Mouse (Mus musculus): ENCODE measurements around the gene Shroom3. TPM values are rescaled to one million over a fixed set of nuclear protein-coding genes. Genes with fewer than 3 reads are reported as not detected.

The Shroom3 gene
- polyA plus RNA-seq, 1 experiment from 2014 or later, result 15.2 TPM

DNA sequence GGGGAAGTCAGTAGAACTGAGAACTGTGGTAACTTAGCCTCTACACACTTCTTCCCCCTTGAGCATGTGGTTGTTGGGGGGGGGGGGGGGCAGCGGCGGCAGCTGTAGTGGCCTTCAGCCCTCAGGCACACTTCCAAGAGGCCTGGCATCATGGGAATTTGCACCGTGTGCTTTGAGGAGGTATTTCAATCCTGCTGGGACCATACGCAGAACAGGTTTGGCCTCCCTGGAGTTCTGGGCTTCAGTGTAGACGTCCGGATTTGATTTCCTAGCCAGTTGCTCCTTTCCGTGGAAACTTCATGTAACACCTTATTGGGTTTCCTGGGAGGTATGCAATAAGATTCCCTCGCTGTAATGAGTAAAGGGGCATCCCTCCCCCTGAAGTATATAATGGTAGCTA is 105.8 kb downstream of the Shroom3 start:
- no peaks in the 10 kb centered on the region for H3K27me3 ChIP-seq (ENCODE audit: control insufficient read depth, insufficient read depth, low read length)
- no peak overlapping the region for H3K4me3 ChIP-seq (ENCODE audit: low read depth, low read length)
- 80% methylated on average over 8 of the region's 8 CpGs for WGBS
- no peaks in the 10 kb centered on the region for H3K36me3 ChIP-seq (ENCODE audit: control insufficient read depth, insufficient read depth, low read length)
- 0 out of 2 replicates have a peak, but pooled peaks cover 1% of the 10 kb centered on the region for H3K4me1 ChIP-seq (replicated peaks; ENCODE audit: control insufficient read depth, insufficient read depth, low read length)
- H3K4me2 ChIP-seq (ENCODE audit: low read depth, low read length, severe bottlenecking), result no peak overlapping the region
- no peaks in the 10 kb centered on the region; the same call in 1 of the 2 replicates for H3K9me3 ChIP-seq (ENCODE audit: control insufficient read depth, low read length)
- ATAC-seq (replicated peaks; ENCODE audit: low FRiP score) (no peak), DNase-seq (ENCODE audit: low spot score) (no peak)
- H3K9ac ChIP-seq (ENCODE audit: low read length), result no peak overlapping the region
- no peak overlapping the region for H3K27ac ChIP-seq (ENCODE audit: low read depth, low read length)

DNA sequence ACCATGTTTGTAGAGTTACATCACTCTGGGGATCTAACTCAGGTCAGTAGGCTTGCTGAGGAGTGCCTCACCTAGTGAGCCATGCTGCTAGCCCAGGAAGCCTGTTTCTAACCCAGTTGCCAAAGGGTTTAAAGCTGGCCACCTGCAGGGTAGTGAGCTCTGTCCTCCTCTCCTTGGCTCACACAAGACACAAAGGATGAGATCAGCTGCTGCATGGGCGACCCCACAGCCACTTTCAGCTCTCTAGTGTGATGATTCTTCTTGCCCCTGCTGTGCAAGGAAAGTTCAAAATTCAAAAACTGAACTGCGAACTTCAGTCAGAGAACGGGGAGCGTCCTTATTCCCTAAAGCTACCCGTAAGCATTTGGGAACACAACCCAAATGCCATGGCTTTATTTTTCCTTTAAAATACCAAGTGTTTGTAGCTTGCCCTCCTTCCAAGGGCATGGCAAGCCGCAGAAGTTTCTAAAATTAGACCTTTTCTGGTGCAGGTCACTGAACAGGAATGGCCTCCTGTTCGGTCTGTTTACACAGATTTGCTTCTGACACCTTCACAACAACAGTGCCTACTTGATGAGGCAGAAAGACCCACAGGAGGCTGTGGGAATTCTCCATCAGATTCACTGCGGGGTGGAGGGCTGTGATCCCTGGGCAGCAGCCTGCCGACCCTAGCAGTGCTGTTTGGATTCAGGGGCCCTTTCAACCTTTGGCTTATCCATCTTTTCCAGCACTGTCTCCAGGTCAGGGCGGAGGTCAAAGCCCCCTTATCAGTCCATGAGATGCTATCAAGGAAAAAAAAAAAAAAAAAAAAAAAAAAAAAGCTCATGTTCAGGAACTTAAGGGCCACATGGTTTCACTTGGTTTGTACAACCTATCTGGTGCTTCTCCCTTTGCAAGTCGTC is 113.1 kb downstream of the Shroom3 start:
- 22% methylated on average over 11 of the region's 11 CpGs for WGBS
- no peaks in the 10 kb centered on the region for H3K27me3 ChIP-seq (ENCODE audit: control insufficient read depth, insufficient read depth, low read length)
- no peak overlapping the region for H3K27ac ChIP-seq (ENCODE audit: low read depth, low read length)
- no peaks in the 10 kb centered on the region; the same call in 1 of the 2 replicates for H3K9me3 ChIP-seq (ENCODE audit: control insufficient read depth, low read length)
- peaks cover 5% of the 10 kb centered on the region; the same call in 1 of the 2 replicates for H3K4me1 ChIP-seq (replicated peaks; ENCODE audit: control insufficient read depth, insufficient read depth, low read length)
- DNase-seq (ENCODE audit: low spot score) (no peak), ATAC-seq (replicated peaks; ENCODE audit: low FRiP score) (no peak)
- H3K4me3 ChIP-seq (ENCODE audit: low read depth, low read length), result no peak overlapping the region
- H3K36me3 ChIP-seq (ENCODE audit: control insufficient read depth, insufficient read depth, low read length), result no peaks in the 10 kb centered on the region
- no peak overlapping the region for H3K9ac ChIP-seq (ENCODE audit: low read length)
- no peak overlapping the region for H3K4me2 ChIP-seq (ENCODE audit: low read depth, low read length, severe bottlenecking)

DNA sequence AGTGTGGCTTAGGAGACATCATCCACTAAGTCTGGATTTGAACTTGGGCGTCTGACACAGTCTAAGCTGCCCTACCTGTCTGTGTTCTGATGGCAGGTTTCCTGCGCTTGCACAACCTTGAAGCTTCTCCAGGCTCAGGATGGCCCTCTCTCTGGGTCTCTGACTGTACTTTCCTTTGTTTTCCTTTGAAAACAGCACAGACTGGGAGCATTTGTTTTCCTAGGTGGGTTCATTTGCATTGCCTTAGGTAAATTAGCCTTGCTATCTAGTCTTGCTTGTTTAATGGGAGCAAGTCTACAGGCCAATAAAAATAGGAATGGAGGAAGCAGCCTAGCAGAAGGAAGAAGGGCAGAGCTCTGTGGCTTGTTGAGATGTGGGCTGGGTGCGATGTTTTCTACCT is 114.7 kb downstream of the Shroom3 start:
- H3K36me3 ChIP-seq (ENCODE audit: control insufficient read depth, insufficient read depth, low read length), result no peaks in the 10 kb centered on the region; the same call in 1 of the 2 replicates
- H3K9me3 ChIP-seq (ENCODE audit: control insufficient read depth, low read length), result no peaks in the 10 kb centered on the region; the same call in 1 of the 2 replicates
- H3K9ac ChIP-seq (ENCODE audit: low read length), result no peak overlapping the region
- WGBS, result 84% methylated on average over 3 of the region's 3 CpGs
- no peak overlapping the region for H3K4me3 ChIP-seq (ENCODE audit: low read depth, low read length)
- H3K27me3 ChIP-seq (ENCODE audit: control insufficient read depth, insufficient read depth, low read length), result no peaks in the 10 kb centered on the region
- H3K27ac ChIP-seq (ENCODE audit: low read depth, low read length), result no peak overlapping the region
- ATAC-seq (replicated peaks; ENCODE audit: low FRiP score), result no peak
- DNase-seq (ENCODE audit: low spot score), result no peak
- H3K4me2 ChIP-seq (ENCODE audit: low read depth, low read length, severe bottlenecking), result no peak overlapping the region
- H3K4me1 ChIP-seq (replicated peaks; ENCODE audit: control insufficient read depth, insufficient read depth, low read length), result peaks cover 5% of the 10 kb centered on the region; the same call in 1 of the 2 replicates

DNA sequence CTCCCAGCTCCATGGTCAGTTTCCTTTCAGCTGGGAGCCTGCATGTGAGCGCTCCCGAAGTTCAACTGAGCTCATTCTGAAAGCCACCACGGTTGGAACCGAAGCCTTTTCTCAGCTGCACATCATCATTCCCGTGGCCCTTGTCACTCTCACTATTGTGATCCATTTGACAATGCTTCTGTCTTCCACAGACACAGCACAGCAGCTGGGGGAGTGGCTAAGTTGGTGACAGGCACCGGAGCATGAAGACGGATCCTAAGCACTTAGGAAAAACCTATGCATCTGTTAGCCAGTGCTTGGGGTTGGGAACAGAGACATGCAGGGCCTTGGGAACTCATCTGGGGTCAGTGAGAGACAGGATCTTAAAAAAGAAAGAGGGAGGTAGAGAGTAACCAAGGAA is 121.1 kb downstream of the Shroom3 start:
- ATAC-seq (replicated peaks; ENCODE audit: low FRiP score) (no peak), DNase-seq (ENCODE audit: low spot score) (no peak)
- Histone ChIP-seq H3K4me1 (replicated peaks; ENCODE audit: control insufficient read depth, insufficient read depth, low read length) (peaks cover 9% of the 10 kb centered on the region), H3K4me2 (ENCODE audit: low read depth, low read length, severe bottlenecking) (no peak overlapping the region), H3K9me3 (ENCODE audit: control insufficient read depth, low read length) (no peaks in the 10 kb centered on the region), H3K4me3 (ENCODE audit: low read depth, low read length) (no peak overlapping the region), H3K36me3 (ENCODE audit: control insufficient read depth, insufficient read depth, low read length) (no peaks in the 10 kb centered on the region; the same call in 1 of the 2 replicates), H3K9ac (ENCODE audit: low read length) (no peak overlapping the region), H3K27ac (ENCODE audit: low read depth, low read length) (no peak overlapping the region), H3K27me3 (ENCODE audit: control insufficient read depth, insufficient read depth, low read length) (no peaks in the 10 kb centered on the region)
- WGBS, result 32% methylated on average over 7 of the region's 7 CpGs

DNA sequence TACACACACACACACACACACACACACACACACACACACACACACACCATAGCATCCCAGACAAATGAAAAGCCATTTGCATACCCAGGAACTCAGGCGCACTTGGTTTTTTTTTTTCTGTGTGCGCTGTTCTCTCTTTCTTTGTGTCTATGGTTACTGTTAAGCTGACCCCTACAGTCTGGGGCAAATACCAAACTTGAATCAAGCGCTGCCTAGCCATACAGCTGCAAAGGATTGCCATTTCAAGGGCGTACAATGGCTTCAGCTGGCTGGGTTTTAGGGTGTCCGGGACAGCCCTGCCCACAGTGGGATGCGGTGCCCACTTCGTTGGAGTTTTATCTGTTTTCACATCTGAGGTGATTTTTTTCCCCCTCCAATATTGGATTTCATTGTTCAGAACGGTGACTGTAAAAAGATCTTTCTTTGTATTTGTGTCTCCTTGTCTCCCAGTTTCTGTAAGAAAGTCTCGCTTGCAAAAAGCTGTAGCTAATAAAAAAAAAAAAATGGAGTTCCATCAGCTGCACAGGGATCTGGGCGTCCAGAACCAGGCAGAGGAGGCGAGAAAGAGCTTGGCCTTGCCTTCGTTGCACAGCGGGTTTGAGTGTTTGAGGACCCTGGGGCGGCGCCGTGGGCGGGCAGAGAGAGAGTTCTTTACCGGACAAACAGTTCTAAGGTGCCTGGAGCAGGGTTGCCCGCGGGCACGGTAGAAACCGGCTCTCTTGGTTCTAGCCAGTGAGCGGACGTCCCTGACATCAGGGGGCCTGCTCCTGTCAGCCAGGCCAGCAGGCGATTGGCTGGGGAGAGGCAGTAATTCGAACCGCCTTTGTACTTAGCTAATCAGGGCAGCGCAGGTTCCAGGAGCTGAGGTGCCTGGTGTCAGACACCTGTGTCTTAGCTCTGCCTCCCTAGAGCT is 125.5 kb downstream of the Shroom3 start:
- ATAC-seq (replicated peaks; ENCODE audit: low FRiP score) (peak; percentile 71), DNase-seq (ENCODE audit: low spot score) (peak; percentile 83)
- no peaks in the 10 kb centered on the region for H3K36me3 ChIP-seq (ENCODE audit: control insufficient read depth, insufficient read depth, low read length)
- H3K27ac ChIP-seq (ENCODE audit: low read depth, low read length), result peak overlapping the region; percentile 60
- H3K4me3 ChIP-seq (ENCODE audit: low read depth, low read length), result peak overlapping the region; percentile 27
- no peaks in the 10 kb centered on the region for H3K27me3 ChIP-seq (ENCODE audit: control insufficient read depth, insufficient read depth, low read length)
- peak overlapping the region; percentile 52 for H3K4me2 ChIP-seq (ENCODE audit: low read depth, low read length, severe bottlenecking)
- 1% methylated on average over 28 of the region's 28 CpGs for WGBS
- H3K9me3 ChIP-seq (ENCODE audit: control insufficient read depth, low read length), result no peaks in the 10 kb centered on the region; the same call in 1 of the 2 replicates
- peak overlapping the region; percentile 40 for H3K9ac ChIP-seq (ENCODE audit: low read length)
- H3K4me1 ChIP-seq (replicated peaks; ENCODE audit: control insufficient read depth, insufficient read depth, low read length), result peaks cover 34% of the 10 kb centered on the region

DNA sequence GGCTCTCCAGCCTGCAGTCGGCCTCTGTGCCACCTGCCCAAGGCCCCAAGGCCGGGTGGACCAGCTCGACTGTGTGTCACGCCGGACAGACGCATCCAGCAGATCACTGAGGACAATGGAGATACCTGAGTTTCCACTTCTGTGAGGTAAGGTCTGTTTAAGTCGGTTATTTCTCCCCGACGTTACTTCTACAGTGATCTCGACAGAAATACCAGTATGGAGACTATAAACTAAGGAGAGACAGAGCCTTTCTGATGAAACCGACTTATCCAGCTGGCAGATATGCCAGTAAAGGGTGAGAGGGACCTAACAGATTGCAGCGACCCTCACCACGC is 126.1 kb downstream of the Shroom3 start:
- peak overlapping the region; percentile 60 for H3K27ac ChIP-seq (ENCODE audit: low read depth, low read length)
- peak overlapping the region; percentile 52 for H3K4me2 ChIP-seq (ENCODE audit: low read depth, low read length, severe bottlenecking)
- no peaks in the 10 kb centered on the region for H3K27me3 ChIP-seq (ENCODE audit: control insufficient read depth, insufficient read depth, low read length)
- peak overlapping the region; percentile 40; the same call in 1 of the 2 replicates for H3K9ac ChIP-seq (ENCODE audit: low read length)
- ATAC-seq (replicated peaks; ENCODE audit: low FRiP score), result no peak
- no peaks in the 10 kb centered on the region; the same call in 1 of the 2 replicates for H3K9me3 ChIP-seq (ENCODE audit: control insufficient read depth, low read length)
- H3K4me1 ChIP-seq (replicated peaks; ENCODE audit: control insufficient read depth, insufficient read depth, low read length), result peaks cover 34% of the 10 kb centered on the region
- no peaks in the 10 kb centered on the region for H3K36me3 ChIP-seq (ENCODE audit: control insufficient read depth, insufficient read depth, low read length)
- DNase-seq (ENCODE audit: low spot score), result no peak
- peak overlapping the region; percentile 27 for H3K4me3 ChIP-seq (ENCODE audit: low read depth, low read length)
- WGBS, result 14% methylated on average over 13 of the region's 13 CpGs

DNA sequence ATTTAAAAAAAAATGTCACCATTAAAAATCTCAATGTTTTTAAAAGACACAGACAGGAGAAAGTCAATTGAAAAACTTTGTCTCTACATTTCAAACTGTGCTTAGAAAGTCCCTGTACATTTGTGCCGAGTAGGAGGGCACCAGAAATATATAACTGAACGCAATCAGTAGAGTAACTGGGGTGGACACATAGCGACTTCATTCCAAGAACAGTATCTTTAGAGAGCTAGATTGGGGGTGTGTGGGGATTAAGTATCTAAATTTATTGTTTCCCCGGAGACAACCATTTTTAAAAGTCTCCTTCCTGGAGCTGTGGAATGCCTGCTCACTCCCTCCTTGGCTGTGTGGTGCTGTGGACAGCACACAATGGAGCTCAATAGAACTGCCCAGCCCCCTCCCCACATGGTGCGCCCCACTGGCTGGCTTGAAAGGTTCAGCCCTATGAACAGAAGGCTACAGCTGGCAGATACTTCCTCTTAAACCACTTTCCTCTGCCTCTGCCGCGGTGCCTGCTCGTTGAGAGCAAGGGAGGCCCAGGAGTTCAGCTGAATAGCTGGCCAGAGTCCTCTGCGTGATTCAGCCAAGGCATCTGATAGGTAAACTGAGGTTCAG is 127.8 kb downstream of the Shroom3 start:
- peak overlapping the region; percentile 66; the same call in 1 of the 2 replicates for H3K27ac ChIP-seq (ENCODE audit: low read depth, low read length)
- no peaks in the 10 kb centered on the region for H3K27me3 ChIP-seq (ENCODE audit: control insufficient read depth, insufficient read depth, low read length)
- peak overlapping the region; percentile 34 for H3K4me2 ChIP-seq (ENCODE audit: low read depth, low read length, severe bottlenecking)
- H3K4me1 ChIP-seq (replicated peaks; ENCODE audit: control insufficient read depth, insufficient read depth, low read length), result peaks cover 34% of the 10 kb centered on the region
- ATAC-seq (replicated peaks; ENCODE audit: low FRiP score), result peak; percentile 86
- no peak overlapping the region for H3K4me3 ChIP-seq (ENCODE audit: low read depth, low read length)
- WGBS, result 4% methylated on average over 9 of the region's 9 CpGs
- H3K36me3 ChIP-seq (ENCODE audit: control insufficient read depth, insufficient read depth, low read length), result no peaks in the 10 kb centered on the region
- H3K9me3 ChIP-seq (ENCODE audit: control insufficient read depth, low read length), result no peaks in the 10 kb centered on the region; the same call in 1 of the 2 replicates
- DNase-seq (ENCODE audit: low spot score), result peak; percentile 85
- H3K9ac ChIP-seq (ENCODE audit: low read length), result no peak overlapping the region

DNA sequence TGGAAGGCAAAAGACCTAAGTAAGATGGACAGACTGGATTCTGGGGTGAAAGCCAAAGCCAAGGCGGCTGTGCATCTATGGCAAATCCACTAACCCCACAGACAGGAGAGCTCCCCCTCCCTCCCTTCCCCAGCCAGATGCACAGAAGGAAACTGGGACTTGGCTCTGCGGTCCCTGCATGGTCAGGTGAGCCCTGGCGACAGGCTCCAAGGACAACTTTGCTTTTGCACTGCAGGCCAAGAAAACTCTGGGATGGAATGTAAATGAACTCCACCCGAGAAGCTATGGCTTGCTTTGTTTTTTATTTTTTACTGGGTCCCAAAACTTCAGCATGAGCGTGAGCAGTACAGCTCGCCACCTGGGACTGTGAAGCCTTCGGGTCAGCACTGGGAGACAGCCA is 128.5 kb downstream of the Shroom3 start:
- Histone ChIP-seq H3K27me3 (ENCODE audit: control insufficient read depth, insufficient read depth, low read length) (no peaks in the 10 kb centered on the region), H3K9me3 (ENCODE audit: control insufficient read depth, low read length) (no peaks in the 10 kb centered on the region; the same call in 1 of the 2 replicates), H3K9ac (ENCODE audit: low read length) (no peak overlapping the region), H3K4me1 (replicated peaks; ENCODE audit: control insufficient read depth, insufficient read depth, low read length) (peaks cover 34% of the 10 kb centered on the region), H3K4me2 (ENCODE audit: low read depth, low read length, severe bottlenecking) (no peak overlapping the region), H3K27ac (ENCODE audit: low read depth, low read length) (peak overlapping the region; percentile 8; the same call in 1 of the 2 replicates), H3K36me3 (ENCODE audit: control insufficient read depth, insufficient read depth, low read length) (no peaks in the 10 kb centered on the region), H3K4me3 (ENCODE audit: low read depth, low read length) (no peak overlapping the region)
- no peak for ATAC-seq (replicated peaks; ENCODE audit: low FRiP score)
- 21% methylated on average over 7 of the region's 7 CpGs for WGBS
- peak; percentile 60 for DNase-seq (ENCODE audit: low spot score)
